Mouse (Mus musculus): ENCODE data around the gene Pak6. TPM values are rescaled to one million over a fixed set of nuclear protein-coding genes. Genes with fewer than 3 reads are reported as not detected.

Pak6 gene
- polyA plus RNA-seq, 1 experiment from 2014 or later, result 6.8 TPM

DNA sequence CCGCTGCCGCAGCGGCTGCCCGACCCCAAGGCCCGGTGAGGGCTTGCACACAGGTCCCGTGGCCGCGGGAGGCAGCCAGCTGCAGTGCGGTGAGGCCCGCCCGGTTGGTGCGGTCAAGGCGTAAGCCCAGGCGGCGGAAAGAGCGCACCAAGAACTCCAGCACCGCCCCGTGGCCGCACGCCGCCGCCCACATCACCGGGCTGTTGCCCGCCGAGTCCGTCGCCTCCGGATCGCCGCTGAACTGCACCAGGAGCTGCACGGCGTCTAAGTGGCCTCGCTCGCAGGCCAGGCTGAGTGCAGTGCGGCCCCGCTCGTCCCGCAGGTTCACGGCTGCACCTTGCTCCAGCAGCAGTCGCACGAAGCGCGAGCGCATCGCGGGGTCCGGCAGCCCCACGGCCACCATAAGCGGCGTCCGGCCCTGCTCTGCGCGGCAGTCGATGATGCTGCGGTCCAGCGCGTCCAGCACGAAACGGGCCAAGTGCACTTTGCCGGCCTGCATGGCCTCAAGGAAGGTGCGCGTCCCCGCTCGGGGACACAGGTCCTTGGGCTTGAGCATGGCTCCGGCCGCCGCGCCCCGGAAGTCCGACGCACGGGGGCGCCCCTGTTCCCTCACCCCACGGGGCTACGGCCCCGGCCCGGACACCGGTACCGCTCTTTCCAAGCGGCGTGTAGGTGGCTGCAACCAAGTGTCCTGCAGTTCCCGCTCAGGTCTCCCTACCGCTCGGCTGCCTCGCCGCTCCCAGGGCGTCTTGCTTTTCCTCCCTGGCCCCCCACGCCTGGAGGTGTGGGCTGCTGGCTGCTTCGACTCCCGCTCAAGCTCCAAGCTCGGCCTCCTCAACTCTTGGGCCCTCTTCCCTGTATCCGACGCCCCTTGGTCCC is 40.0 kb downstream of the Pak6 start:
- Histone ChIP-seq H3K4me1 (peaks cover 44% of the 10 kb centered on the region), H3K27me3 (peaks cover 96% of the 10 kb centered on the region), H3K36me3 (no peaks in the 10 kb centered on the region), H3K4me3 (peak overlapping the region; percentile 45), H3K9ac (peak overlapping the region; percentile 35), H3K9me3 (replicated peaks) (no peaks in the 10 kb centered on the region), H3K4me2 (replicated peaks) (peak overlapping the region; percentile 70), H3K27ac (no peak overlapping the region)
- WGBS, result under 1% methylated on average over 93 of the region's 93 CpGs
- ATAC-seq (ENCODE audit: low FRiP score), result peak; percentile 16; the same call in 1 of the 2 replicates

- whole genome bisulfite sequencing, result under 1% methylated on average over 50 of the region's 50 CpGs
- no peak for ATAC-seq (ENCODE audit: low FRiP score)
- Histone ChIP-seq H3K27ac (no peak within 1 kb of the TSS), H3K4me1 (peaks cover 44% of the 10 kb centered on the region), H3K9me3 (replicated peaks) (no peaks in the 10 kb centered on the region), H3K36me3 (no peaks in the 10 kb centered on the region), H3K27me3 (peaks cover 100% of the 10 kb centered on the region), H3K4me3 (peak within 1 kb of the TSS; percentile 45), H3K4me2 (replicated peaks) (peak within 1 kb of the TSS; percentile 70), H3K9ac (peak within 1 kb of the TSS; percentile 35)
Observed at GRCm38 (mm10) chr2:118703913-118704730, 41.0 kb downstream of the Pak6 start, which contains the start of gene Ankrd63. Ankrd63 (minus strand) TSS chr2:118703963.

GRCm38 (mm10) chr2:118706436-118706835 is 43.3 kb downstream of the Pak6 start:
- ATAC-seq (ENCODE audit: low FRiP score), result no peak
- no peak overlapping the region for H3K4me3 ChIP-seq
- H3K9me3 ChIP-seq (replicated peaks), result no peaks in the 10 kb centered on the region
- 5% methylated on average over 6 of the region's 6 CpGs for WGBS
- no peaks in the 10 kb centered on the region for H3K36me3 ChIP-seq
- H3K9ac ChIP-seq, result no peak overlapping the region
- no peak overlapping the region for H3K27ac ChIP-seq
- H3K27me3 ChIP-seq, result peaks cover 100% of the 10 kb centered on the region
- peaks cover 44% of the 10 kb centered on the region for H3K4me1 ChIP-seq
- no peak overlapping the region for H3K4me2 ChIP-seq (replicated peaks)

- Histone ChIP-seq H3K4me1 (peaks cover 32% of the 10 kb centered on the region), H3K4me3 (no peak overlapping the region)
- no peak for ATAC-seq (ENCODE audit: low FRiP score)
Observed at GRCm38 (mm10) chr2:118708472-118708871, 45.4 kb downstream of the Pak6 start.

GRCm38 (mm10) chr2:118709655-118710221 is 46.6 kb downstream of the Pak6 start:
- Histone ChIP-seq H3K27ac (no peak overlapping the region), H3K4me2 (replicated peaks) (no peak overlapping the region), H3K9ac (no peak overlapping the region), H3K36me3 (no peaks in the 10 kb centered on the region), H3K9me3 (replicated peaks) (no peaks in the 10 kb centered on the region), H3K4me3 (no peak overlapping the region), H3K4me1 (peaks cover 28% of the 10 kb centered on the region), H3K27me3 (peaks cover 88% of the 10 kb centered on the region)
- no peak for ATAC-seq (ENCODE audit: low FRiP score)
- 29% methylated on average over 4 of the region's 4 CpGs for WGBS

More at GRCm38 (mm10) chr2:118708472-118708871, 45.4 kb downstream of the Pak6 start:
- no peaks in the 10 kb centered on the region for H3K9me3 ChIP-seq (replicated peaks)
- H3K27ac ChIP-seq, result no peak overlapping the region
- WGBS, result 77% methylated on average over 4 of the region's 4 CpGs
- no peak overlapping the region for H3K9ac ChIP-seq
- H3K36me3 ChIP-seq, result no peaks in the 10 kb centered on the region
- no peak overlapping the region for H3K4me2 ChIP-seq (replicated peaks)
- H3K27me3 ChIP-seq, result peaks cover 100% of the 10 kb centered on the region

- Histone ChIP-seq H3K27me3 (peaks cover 75% of the 10 kb centered on the region), H3K4me3 (peak overlapping the region; percentile 42), H3K9ac (peak overlapping the region; percentile 56), H3K27ac (no peak overlapping the region), H3K36me3 (no peaks in the 10 kb centered on the region), H3K4me2 (replicated peaks) (peak overlapping the region; percentile 73), H3K4me1 (peaks cover 30% of the 10 kb centered on the region), H3K9me3 (replicated peaks) (no peaks in the 10 kb centered on the region)
- peak; percentile 67 for ATAC-seq (ENCODE audit: low FRiP score)
- 1% methylated on average over 36 of the region's 36 CpGs for WGBS
Observed at GRCm38 (mm10) chr2:118711038-118711494, 48.0 kb downstream of the Pak6 start.

DNA sequence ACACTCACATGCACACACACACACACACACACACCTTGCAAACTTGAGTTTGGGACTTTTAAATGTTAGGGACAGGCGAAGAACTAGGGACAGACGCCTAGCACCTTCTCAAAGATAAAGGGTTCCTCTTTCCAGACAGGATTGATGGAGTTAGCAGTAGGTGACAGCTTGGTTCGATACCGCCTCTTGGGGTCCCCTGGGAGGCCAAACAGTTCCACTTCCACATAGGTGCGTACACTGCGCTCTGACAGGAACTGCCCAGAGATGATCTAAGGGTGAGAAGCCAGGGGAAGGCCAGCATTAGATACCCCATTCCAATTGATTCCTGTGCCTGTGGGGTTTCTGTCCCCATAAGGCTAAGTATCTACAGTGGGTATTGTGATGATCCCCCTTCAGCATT is 50.5 kb downstream of the Pak6 start:
- Histone ChIP-seq H3K27me3 (peaks cover 49% of the 10 kb centered on the region), H3K4me3 (no peak overlapping the region), H3K27ac (no peak overlapping the region), H3K9me3 (replicated peaks) (no peaks in the 10 kb centered on the region), H3K4me2 (replicated peaks) (no peak overlapping the region), H3K4me1 (peaks cover 20% of the 10 kb centered on the region), H3K36me3 (no peaks in the 10 kb centered on the region), H3K9ac (no peak overlapping the region)
- 94% methylated on average over 6 of the region's 6 CpGs for whole genome bisulfite sequencing
- no peak for ATAC-seq (ENCODE audit: low FRiP score)

- Histone ChIP-seq H3K27ac (no peak overlapping the region), H3K9me3 (replicated peaks) (no peaks in the 10 kb centered on the region), H3K4me2 (replicated peaks) (no peak overlapping the region), H3K9ac (no peak overlapping the region), H3K4me3 (no peak overlapping the region), H3K4me1 (peaks cover 20% of the 10 kb centered on the region), H3K36me3 (no peaks in the 10 kb centered on the region), H3K27me3 (peaks cover 49% of the 10 kb centered on the region)
- 22% methylated on average over 4 of the region's 4 CpGs for WGBS
- ATAC-seq (ENCODE audit: low FRiP score), result peak; percentile 35; the same call in 1 of the 2 replicates
Observed at GRCm38 (mm10) chr2:118714230-118714629, 51.1 kb downstream of the Pak6 start.

DNA sequence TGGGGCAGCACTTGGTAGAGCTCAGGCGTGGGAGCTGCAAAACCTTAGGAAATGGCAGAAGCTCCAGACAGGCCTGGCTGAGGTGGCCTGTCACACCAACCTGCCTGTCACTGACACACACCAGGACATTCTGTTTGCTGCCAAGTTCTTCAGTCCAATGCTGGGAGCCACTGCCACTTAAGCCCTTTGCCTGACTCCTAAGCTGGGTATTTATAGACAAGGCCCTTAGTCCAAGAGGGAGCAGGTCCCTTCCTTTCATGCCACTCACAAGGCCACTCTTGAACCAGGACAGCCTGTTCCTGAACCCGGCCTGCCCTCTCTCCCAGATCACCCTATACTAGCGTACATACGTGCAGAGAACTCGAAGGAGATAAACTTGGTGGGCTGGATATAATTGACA is 53.6 kb downstream of the Pak6 start:
- Histone ChIP-seq H3K27ac (no peak overlapping the region), H3K4me2 (replicated peaks) (no peak overlapping the region), H3K9ac (no peak overlapping the region), H3K4me3 (no peak overlapping the region), H3K27me3 (peaks cover 25% of the 10 kb centered on the region), H3K4me1 (peaks cover 9% of the 10 kb centered on the region), H3K36me3 (no peaks in the 10 kb centered on the region), H3K9me3 (replicated peaks) (no peaks in the 10 kb centered on the region)
- no peak for ATAC-seq (ENCODE audit: low FRiP score)
- 81% methylated on average over 5 of the region's 5 CpGs for WGBS

GRCm38 (mm10) chr2:118723693-118724486 is 60.8 kb downstream of the Pak6 start:
- ATAC-seq (ENCODE audit: low FRiP score), result no peak
- H3K9me3 ChIP-seq (replicated peaks), result no peaks in the 10 kb centered on the region
- H3K4me3 ChIP-seq, result no peak overlapping the region
- H3K9ac ChIP-seq, result no peak overlapping the region
- peaks cover 37% of the 10 kb centered on the region for H3K27me3 ChIP-seq
- no peak overlapping the region for H3K4me2 ChIP-seq (replicated peaks)
- no peak overlapping the region for H3K27ac ChIP-seq
- peaks cover 8% of the 10 kb centered on the region for H3K4me1 ChIP-seq
- H3K36me3 ChIP-seq, result no peaks in the 10 kb centered on the region
- 83% methylated on average over 15 of the region's 15 CpGs for WGBS

DNA sequence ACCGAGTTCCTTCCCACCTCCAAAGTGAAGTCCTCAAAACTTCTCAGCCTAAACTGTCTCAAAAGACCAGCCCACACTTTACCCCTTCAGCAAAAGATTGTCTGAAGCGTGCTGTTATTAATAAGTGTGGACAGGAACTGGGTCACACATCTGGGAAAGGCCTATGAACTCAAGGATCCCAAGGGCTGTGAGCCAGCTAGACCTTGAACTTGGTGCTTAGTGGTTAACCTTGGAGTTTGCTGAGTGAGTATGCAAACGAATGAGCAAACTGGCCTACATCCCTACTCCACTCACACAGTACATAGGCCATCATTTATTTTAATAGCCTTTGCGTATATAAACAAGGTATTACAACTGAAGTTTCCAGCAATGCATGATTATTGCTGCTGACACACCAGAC is 62.4 kb downstream of the Pak6 start:
- H3K27me3 ChIP-seq, result peaks cover 45% of the 10 kb centered on the region
- ATAC-seq (ENCODE audit: low FRiP score), result no peak
- H3K9ac ChIP-seq, result no peak overlapping the region
- no peaks in the 10 kb centered on the region for H3K36me3 ChIP-seq
- no peak overlapping the region for H3K27ac ChIP-seq
- H3K4me3 ChIP-seq, result no peak overlapping the region
- H3K4me1 ChIP-seq, result peaks cover 10% of the 10 kb centered on the region
- H3K4me2 ChIP-seq (replicated peaks), result no peak overlapping the region
- 91% methylated on average over 4 of the region's 4 CpGs for WGBS
- no peaks in the 10 kb centered on the region for H3K9me3 ChIP-seq (replicated peaks)
